Mouse (Mus musculus): ENCODE measurements at regions not wholly inside any gene's neighbourhood (a gene's known extent, or its start where the extent isn't known, plus 50 kb on each side); places are given as distances from the start of the nearest gene placed in this dataset.

GRCm38 (mm10) chr16:26276789-26277188, 94.9 kb downstream of the Cldn1 start:
- WGBS: 86% methylated on average over 1 of the region's 1 CpGs
- DNase-seq (ENCODE audit: low spot score): no peak
- no peak for ATAC-seq (ENCODE audit: low FRiP score, low TSS enrichment)

GRCm38 (mm10) chr16:26252824-26253223, 118.8 kb downstream of the Cldn1 start:
- H3K27me3 ChIP-seq (ENCODE audit: control insufficient read depth, insufficient read depth, low read length): no peaks in the 10 kb centered on the region
- no peaks in the 10 kb centered on the region for H3K36me3 ChIP-seq (ENCODE audit: control insufficient read depth, insufficient read depth, low read length)
- no peak for ATAC-seq (ENCODE audit: low FRiP score, low TSS enrichment)
- H3K4me2 ChIP-seq (replicated peaks; ENCODE audit: low read depth): no peak overlapping the region
- no peak overlapping the region for H3K27ac ChIP-seq (replicated peaks)
- H3K9me3 ChIP-seq (ENCODE audit: control insufficient read depth, low read length): no peaks in the 10 kb centered on the region
- DNase-seq (ENCODE audit: low spot score): no peak
- TF ChIP-seq CTCF (IDR thresholded peaks at IDR 0.05; ENCODE audit: low read depth) (peak; percentile 73), EP300 (optimal IDR thresholded peaks at IDR 0.05) (no peak)
- H3K4me1 ChIP-seq (replicated peaks; ENCODE audit: control insufficient read depth, insufficient read depth): no peaks in the 10 kb centered on the region
- no peak overlapping the region for H3K9ac ChIP-seq (ENCODE audit: low read length)
- WGBS: 47% methylated on average over 2 of the region's 2 CpGs
- H3K4me3 ChIP-seq (ENCODE audit: low read depth, low read length): no peak overlapping the region

More at GRCm38 (mm10) chr16:26276789-26277188, 94.9 kb downstream of the Cldn1 start:
- no peak overlapping the region for H3K9ac ChIP-seq (ENCODE audit: low read length)
- H3K9me3 ChIP-seq (ENCODE audit: control insufficient read depth, low read length): no peaks in the 10 kb centered on the region
- no peaks in the 10 kb centered on the region for H3K27me3 ChIP-seq (ENCODE audit: control insufficient read depth, insufficient read depth, low read length)
- TF ChIP-seq CTCF (IDR thresholded peaks at IDR 0.05; ENCODE audit: low read depth): no peak
- no peak for TF ChIP-seq EP300 (optimal IDR thresholded peaks at IDR 0.05)
- no peak overlapping the region for H3K4me2 ChIP-seq (replicated peaks; ENCODE audit: low read depth)
- H3K4me3 ChIP-seq (ENCODE audit: low read depth, low read length): no peak overlapping the region
- H3K4me1 ChIP-seq (replicated peaks; ENCODE audit: control insufficient read depth, insufficient read depth): no peaks in the 10 kb centered on the region
- no peaks in the 10 kb centered on the region for H3K36me3 ChIP-seq (ENCODE audit: control insufficient read depth, insufficient read depth, low read length)
- H3K27ac ChIP-seq (replicated peaks): no peak overlapping the region

GRCm38 (mm10) chr16:26251698-26252097, 119.9 kb downstream of the Cldn1 start:
- Histone ChIP-seq H3K9ac (ENCODE audit: low read length) (no peak overlapping the region), H3K4me1 (replicated peaks; ENCODE audit: control insufficient read depth, insufficient read depth) (no peaks in the 10 kb centered on the region), H3K36me3 (ENCODE audit: control insufficient read depth, insufficient read depth, low read length) (no peaks in the 10 kb centered on the region), H3K27ac (replicated peaks) (no peak overlapping the region), H3K27me3 (ENCODE audit: control insufficient read depth, insufficient read depth, low read length) (no peaks in the 10 kb centered on the region), H3K9me3 (ENCODE audit: control insufficient read depth, low read length) (no peaks in the 10 kb centered on the region), H3K4me2 (replicated peaks; ENCODE audit: low read depth) (no peak overlapping the region), H3K4me3 (ENCODE audit: low read depth, low read length) (no peak overlapping the region)
- TF ChIP-seq CTCF (IDR thresholded peaks at IDR 0.05; ENCODE audit: low read depth) (no peak), EP300 (optimal IDR thresholded peaks at IDR 0.05) (no peak)
- no peak for DNase-seq (ENCODE audit: low spot score)
- no peak for ATAC-seq (ENCODE audit: low FRiP score, low TSS enrichment)
- 40% methylated on average over 5 of the region's 5 CpGs for WGBS

- WGBS: 63% methylated on average over 2 of the region's 2 CpGs
Observed at GRCm38 (mm10) chr16:26251027-26251426, 120.6 kb downstream of the Cldn1 start.

GRCm38 (mm10) chr16:26248939-26249338, 122.7 kb downstream of the Cldn1 start:
- DNase-seq (ENCODE audit: low spot score) (no peak), ATAC-seq (ENCODE audit: low FRiP score, low TSS enrichment) (no peak)
- Histone ChIP-seq H3K9me3 (ENCODE audit: control insufficient read depth, low read length) (no peaks in the 10 kb centered on the region), H3K36me3 (ENCODE audit: control insufficient read depth, insufficient read depth, low read length) (no peaks in the 10 kb centered on the region), H3K4me2 (replicated peaks; ENCODE audit: low read depth) (no peak overlapping the region), H3K4me3 (ENCODE audit: low read depth, low read length) (no peak overlapping the region), H3K4me1 (replicated peaks; ENCODE audit: control insufficient read depth, insufficient read depth) (no peaks in the 10 kb centered on the region), H3K9ac (ENCODE audit: low read length) (no peak overlapping the region), H3K27ac (replicated peaks) (no peak overlapping the region), H3K27me3 (ENCODE audit: control insufficient read depth, insufficient read depth, low read length) (no peaks in the 10 kb centered on the region)
- no peak for TF ChIP-seq EP300 (optimal IDR thresholded peaks at IDR 0.05)
- no peak for TF ChIP-seq CTCF (IDR thresholded peaks at IDR 0.05; ENCODE audit: low read depth)

More at GRCm38 (mm10) chr16:26251027-26251426, 120.6 kb downstream of the Cldn1 start:
- DNase-seq (ENCODE audit: low spot score) (no peak), ATAC-seq (ENCODE audit: low FRiP score, low TSS enrichment) (no peak)
- H3K4me2 ChIP-seq (replicated peaks; ENCODE audit: low read depth): no peak overlapping the region
- no peak overlapping the region for H3K9ac ChIP-seq (ENCODE audit: low read length)
- 0 out of 2 replicates have a peak overlapping the region, but pooled peaks have one; percentile 13 for H3K27ac ChIP-seq (replicated peaks)
- TF ChIP-seq CTCF (IDR thresholded peaks at IDR 0.05; ENCODE audit: low read depth) (peak; percentile 55), EP300 (optimal IDR thresholded peaks at IDR 0.05) (no peak)
- no peak overlapping the region for H3K4me3 ChIP-seq (ENCODE audit: low read depth, low read length)
- H3K27me3 ChIP-seq (ENCODE audit: control insufficient read depth, insufficient read depth, low read length): no peaks in the 10 kb centered on the region
- H3K4me1 ChIP-seq (replicated peaks; ENCODE audit: control insufficient read depth, insufficient read depth): no peaks in the 10 kb centered on the region
- H3K9me3 ChIP-seq (ENCODE audit: control insufficient read depth, low read length): no peaks in the 10 kb centered on the region
- no peaks in the 10 kb centered on the region for H3K36me3 ChIP-seq (ENCODE audit: control insufficient read depth, insufficient read depth, low read length)

GRCm38 (mm10) chr16:26247926-26248325, 123.7 kb downstream of the Cldn1 start:
- TF ChIP-seq EP300 (optimal IDR thresholded peaks at IDR 0.05): no peak
- no peak for TF ChIP-seq CTCF (IDR thresholded peaks at IDR 0.05; ENCODE audit: low read depth)
- Histone ChIP-seq H3K9ac (ENCODE audit: low read length) (no peak overlapping the region), H3K36me3 (ENCODE audit: control insufficient read depth, insufficient read depth, low read length) (no peaks in the 10 kb centered on the region), H3K27ac (replicated peaks) (no peak overlapping the region), H3K27me3 (ENCODE audit: control insufficient read depth, insufficient read depth, low read length) (no peaks in the 10 kb centered on the region), H3K4me1 (replicated peaks; ENCODE audit: control insufficient read depth, insufficient read depth) (no peaks in the 10 kb centered on the region), H3K4me2 (replicated peaks; ENCODE audit: low read depth) (no peak overlapping the region), H3K4me3 (ENCODE audit: low read depth, low read length) (no peak overlapping the region), H3K9me3 (ENCODE audit: control insufficient read depth, low read length) (no peaks in the 10 kb centered on the region)
- no peak for ATAC-seq (ENCODE audit: low FRiP score, low TSS enrichment)
- DNase-seq (ENCODE audit: low spot score): no peak
- WGBS: 37% methylated on average over 1 of the region's 1 CpGs
